Mouse (Mus musculus) brown adipose tissue, adult 24 weeks (tissue): ENCODE data around the gene Trim71. TPM values are rescaled to one million over a fixed set of nuclear protein-coding genes. Genes with fewer than 3 reads are reported as not detected.

Experiments used
- H3K27ac ChIP-seq: fragments of 200-500 bp; replicated peaks from 2 replicates; pipeline ENCODE4 v1.5.1; 2012; ENCODE audit warnings: low read depth, mild to moderate bottlenecking, low read length
- H3K4me1 ChIP-seq: fragments of 200-500 bp; 2 replicates; pipeline ENCODE4 v1.6.1; 2012; ENCODE audit warnings: low read length, mixed read lengths; ENCODE audit not compliant: control insufficient read depth, insufficient read depth, insufficient read length
- H3K4me3 ChIP-seq: fragments of 200-500 bp; 2 replicates; pipeline ENCODE4 v1.5.1; 2012; ENCODE audit warnings: low read depth, mild to moderate bottlenecking, low read length, moderate library complexity; ENCODE audit not compliant: insufficient read depth
- polyA plus RNA-seq: library from polyadenylated mRNA; stranded (reverse); fragments of >200 nt; gene quantifications from 2 replicates; pipeline ENCODE4 v1.2.4, GENCODE M21; 2012; ENCODE audit not compliant: missing spikeins, insufficient read depth, insufficient read length

Gene Trim71
- polyA plus RNA-seq, 1 experiment, result not detected

GRCm38 (mm10) chr9:114498218-114498617 is 66.0 kb downstream of the Trim71 start:
- H3K27ac ChIP-seq, result no peak overlapping the region
- H3K4me1 ChIP-seq, result no peaks in the 10 kb centered on the region
- no peak overlapping the region for H3K4me3 ChIP-seq

DNA sequence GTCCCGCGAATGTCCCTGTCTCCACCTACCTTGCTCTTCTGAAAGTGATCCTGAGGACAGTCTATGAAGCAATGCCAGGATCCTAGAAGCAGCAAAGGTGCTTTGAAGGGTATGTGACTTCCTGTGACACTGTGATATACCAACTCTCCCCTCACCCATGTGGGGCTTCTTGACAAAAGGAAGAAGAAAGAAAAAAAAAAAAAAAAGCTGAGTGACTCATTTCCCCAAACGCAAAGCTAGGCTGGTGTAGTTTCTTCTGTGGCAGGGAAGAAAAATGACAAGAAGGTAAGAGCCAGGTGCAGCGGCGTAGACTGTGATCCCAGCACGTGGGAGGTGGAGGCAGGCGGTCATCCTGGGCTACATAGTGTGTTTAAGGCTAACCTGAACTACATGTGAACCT is 67.7 kb downstream of the Trim71 start:
- H3K27ac ChIP-seq, result no peak overlapping the region
- H3K4me3 ChIP-seq, result no peak overlapping the region
- H3K4me1 ChIP-seq, result no peaks in the 10 kb centered on the region

DNA sequence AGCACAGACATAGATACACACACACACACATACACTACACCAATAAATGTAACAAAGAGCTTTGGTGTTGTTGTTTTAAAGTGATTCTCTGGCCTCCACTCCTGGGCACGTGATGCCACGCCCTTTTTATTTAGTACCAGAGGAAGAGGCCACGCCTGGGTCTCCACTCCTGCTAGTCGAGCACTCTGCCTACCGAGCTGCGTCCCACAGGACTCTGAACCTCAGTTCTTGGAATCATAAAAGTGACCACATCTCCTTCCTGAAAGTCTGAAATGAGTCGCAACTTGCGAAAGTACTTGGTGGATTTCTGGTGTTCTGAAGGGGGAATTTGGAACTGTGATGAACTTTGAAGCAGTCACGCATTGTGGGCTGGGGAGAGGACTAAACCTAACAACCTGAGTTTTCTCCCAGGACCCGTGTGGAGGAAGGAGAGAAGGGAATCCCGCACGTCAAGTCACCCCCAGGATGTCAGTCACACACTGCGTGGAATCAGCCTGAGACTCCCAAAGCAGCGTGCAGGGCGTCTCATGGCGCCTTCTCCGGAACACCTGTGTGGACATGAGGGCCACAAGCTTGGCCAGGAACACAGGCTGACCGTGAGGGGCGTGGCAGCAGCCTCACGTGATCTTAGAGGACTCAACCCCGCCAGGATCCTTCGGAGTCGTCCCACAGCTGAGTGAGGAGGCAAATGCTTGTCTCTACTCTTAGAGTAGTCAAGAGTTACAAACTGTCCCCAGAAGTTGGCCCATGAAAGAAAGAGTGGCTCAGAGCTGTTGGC is 76.5 kb downstream of the Trim71 start:
- H3K4me3 ChIP-seq, result no peak overlapping the region
- no peak overlapping the region for H3K27ac ChIP-seq
- no peaks in the 10 kb centered on the region for H3K4me1 ChIP-seq

- Histone ChIP-seq H3K4me1 (no peaks in the 10 kb centered on the region), H3K27ac (no peak overlapping the region), H3K4me3 (no peak overlapping the region)
Observed at GRCm38 (mm10) chr9:114486808-114487207, 77.4 kb downstream of the Trim71 start.

- H3K4me3 ChIP-seq, result no peak overlapping the region
- H3K4me1 ChIP-seq, result no peaks in the 10 kb centered on the region
Observed at GRCm38 (mm10) chr9:114484771-114485170, 79.4 kb downstream of the Trim71 start.

DNA sequence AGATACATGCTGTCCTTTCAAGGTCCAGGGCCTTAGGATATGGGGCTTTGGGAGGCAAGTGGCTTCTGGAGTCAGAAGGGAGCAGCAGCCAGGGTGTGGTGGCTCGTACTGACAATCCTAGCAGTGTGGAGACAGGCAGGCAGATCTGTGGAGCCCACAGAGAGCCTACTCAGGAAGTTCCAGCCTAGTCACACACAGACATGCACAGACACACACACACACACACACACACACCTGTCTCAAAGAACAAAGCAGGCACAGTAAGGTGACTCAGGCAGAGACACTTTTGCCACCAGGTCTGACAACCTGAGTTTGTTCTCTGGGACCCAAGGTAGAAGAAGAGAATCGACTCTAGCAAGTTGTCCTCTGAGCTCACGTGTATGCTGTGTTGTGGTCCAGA is 83.2 kb downstream of the Trim71 start:
- no peaks in the 10 kb centered on the region for H3K4me1 ChIP-seq
- H3K4me3 ChIP-seq, result no peak overlapping the region
- no peak overlapping the region for H3K27ac ChIP-seq

More at GRCm38 (mm10) chr9:114484771-114485170, 79.4 kb downstream of the Trim71 start:
- no peak overlapping the region for H3K27ac ChIP-seq

DNA sequence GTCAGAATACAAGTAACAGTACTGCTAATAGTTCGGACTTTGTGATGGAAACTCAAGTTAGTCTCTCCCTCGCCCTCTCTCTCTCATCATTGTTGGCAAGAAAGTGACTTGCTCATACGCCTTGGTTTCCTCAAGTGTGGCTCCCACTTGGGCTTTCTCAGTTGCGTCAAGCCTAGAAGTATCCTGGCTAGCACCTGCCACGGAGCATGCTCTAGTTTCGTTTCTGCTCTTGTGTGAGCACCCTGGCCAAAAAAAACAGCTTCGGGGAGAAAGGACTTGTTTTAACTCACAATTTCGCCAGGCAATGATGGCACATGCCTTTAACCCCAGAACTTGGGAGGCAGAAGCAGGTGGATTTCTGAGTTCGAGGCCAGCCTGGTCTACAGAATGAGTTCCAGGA is 87.2 kb downstream of the Trim71 start:
- Histone ChIP-seq H3K4me3 (no peak overlapping the region), H3K27ac (no peak overlapping the region), H3K4me1 (no peaks in the 10 kb centered on the region)

DNA sequence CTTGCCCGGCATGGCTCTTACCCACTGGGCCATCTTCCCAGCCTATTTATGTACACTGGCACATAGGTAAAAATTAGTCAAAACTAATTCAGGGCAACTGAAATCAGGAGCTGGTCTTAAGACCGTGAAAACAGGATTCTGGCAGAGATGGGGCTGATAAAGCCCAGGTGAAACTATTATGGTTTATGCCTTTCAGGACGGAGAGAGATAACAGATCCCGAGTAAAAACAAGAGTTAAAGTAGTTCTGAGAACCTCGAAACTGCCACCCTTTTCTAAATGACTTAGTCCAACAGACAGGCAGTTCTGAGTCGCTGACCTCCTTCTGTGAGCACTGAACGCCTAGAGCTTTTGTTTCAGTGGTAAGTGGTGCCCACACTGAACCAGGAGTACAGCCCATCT is 92.3 kb downstream of the Trim71 start:
- H3K4me3 ChIP-seq, result no peak overlapping the region
- H3K27ac ChIP-seq, result no peak overlapping the region
- H3K4me1 ChIP-seq, result no peaks in the 10 kb centered on the region

GRCm38 (mm10) chr9:114468701-114469100 is 95.5 kb downstream of the Trim71 start:
- H3K27ac ChIP-seq, result no peak overlapping the region
- no peaks in the 10 kb centered on the region for H3K4me1 ChIP-seq
- H3K4me3 ChIP-seq, result no peak overlapping the region

GRCm38 (mm10) chr9:114468217-114468616 is 96.0 kb downstream of the Trim71 start:
- Histone ChIP-seq H3K4me3 (no peak overlapping the region), H3K27ac (no peak overlapping the region), H3K4me1 (no peaks in the 10 kb centered on the region)

DNA sequence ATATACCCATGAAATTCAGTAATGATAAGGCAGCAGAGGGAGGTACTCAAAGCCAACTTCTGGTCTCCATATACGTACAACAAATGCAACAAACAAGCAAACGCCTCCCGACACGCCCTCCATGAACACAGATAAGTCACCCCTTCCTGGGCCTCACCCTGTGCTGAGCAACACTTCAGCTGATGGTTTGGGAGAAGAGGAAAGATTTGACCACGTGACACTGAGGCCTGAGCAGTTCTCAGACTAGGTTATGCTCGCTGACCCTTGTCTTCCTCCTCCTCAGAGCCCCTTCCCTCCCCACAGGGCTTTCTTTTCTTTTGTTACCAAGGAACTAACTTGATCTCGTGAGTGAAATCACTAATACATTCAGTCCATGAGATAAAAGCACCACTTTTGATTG is 97.3 kb downstream of the Trim71 start:
- H3K4me1 ChIP-seq, result no peaks in the 10 kb centered on the region
- no peak overlapping the region for H3K27ac ChIP-seq
- no peak overlapping the region for H3K4me3 ChIP-seq

DNA sequence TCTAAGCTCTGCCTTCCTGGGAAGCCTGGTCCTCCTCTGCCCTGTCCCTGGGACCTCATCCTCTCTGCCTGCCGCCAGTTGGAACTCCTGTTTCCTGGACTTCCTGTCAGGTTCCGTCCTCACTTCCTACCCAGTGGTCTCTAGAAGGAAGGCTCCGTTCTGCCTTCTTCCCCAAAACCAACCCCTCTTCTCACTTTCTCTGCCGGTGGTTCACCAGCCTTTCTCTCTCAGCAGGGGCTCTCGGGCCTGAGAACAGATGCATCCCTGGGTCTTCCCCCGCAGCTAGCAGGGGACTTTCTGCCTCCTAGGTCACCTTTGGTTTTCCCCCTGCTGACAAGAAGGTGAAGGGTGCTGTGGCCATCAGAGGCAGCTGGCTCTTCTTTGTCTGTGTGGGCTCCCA is 98.7 kb downstream of the Trim71 start:
- Histone ChIP-seq H3K4me3 (no peak overlapping the region), H3K27ac (no peak overlapping the region), H3K4me1 (no peaks in the 10 kb centered on the region)

- Histone ChIP-seq H3K4me3 (no peak overlapping the region), H3K4me1 (no peaks in the 10 kb centered on the region), H3K27ac (no peak overlapping the region)
Observed at GRCm38 (mm10) chr9:114462569-114462968, 101.6 kb downstream of the Trim71 start.

- Histone ChIP-seq H3K27ac (no peak overlapping the region), H3K4me3 (no peak overlapping the region)
Observed at GRCm38 (mm10) chr9:114458436-114458835, 105.7 kb downstream of the Trim71 start.

More at GRCm38 (mm10) chr9:114458436-114458835, 105.7 kb downstream of the Trim71 start:
- H3K4me1 ChIP-seq, result no peaks in the 10 kb centered on the region
